Mouse (Mus musculus) intestine, embryonic 14.5 days (tissue): ENCODE measurements at regions not wholly inside any gene's neighbourhood (a gene's known extent, or its start where the extent isn't known, plus 50 kb on each side); places are given as distances from the start of the nearest gene placed in this dataset.

ENCODE experiments used
- ATAC-seq: fragments of 200-750 bp; cut with Nextera tagmentation; replicated peaks from 2 replicates; pipeline ENCODE4 v1.8.0; 2017; ENCODE audit warnings: low read depth, moderate number of reproducible peaks, moderate TSS enrichment, moderate library complexity; ENCODE audit not compliant: low FRiP score, low TSS enrichment
- DNase-seq: peaks from one replicate; pipeline ENCODE4 v3.0.0-alpha.2; 2018; ENCODE audit warnings: low spot score
- H3K27ac ChIP-seq: fragments of 300-500 bp; sonication (generic); 2 replicates; pipeline ENCODE4 v1.5.1; 2014; ENCODE audit warnings: low read depth, mild to moderate bottlenecking, control low read depth
- H3K27me3 ChIP-seq: fragments of 300-500 bp; sonication (generic); replicated peaks from 2 replicates; pipeline ENCODE4 v1.6.1; 2014; ENCODE audit warnings: low read length, control low read depth; ENCODE audit not compliant: control insufficient read depth, insufficient read depth
- H3K36me3 ChIP-seq: fragments of 300-500 bp; sonication (generic); 2 replicates; pipeline ENCODE4 v1.6.1; 2014; ENCODE audit warnings: low read length, control low read depth; ENCODE audit not compliant: control insufficient read depth, insufficient read depth
- H3K4me1 ChIP-seq: fragments of 300-500 bp; sonication (generic); replicated peaks from 2 replicates; pipeline ENCODE4 v1.6.1; 2014; ENCODE audit warnings: low read length, control low read depth, mixed read lengths; ENCODE audit not compliant: control insufficient read depth, insufficient read depth
- H3K4me2 ChIP-seq: fragments of 300-500 bp; sonication (generic); 2 replicates; pipeline ENCODE4 v1.6.1; 2014; ENCODE audit warnings: low read length
- H3K4me3 ChIP-seq: fragments of 300-500 bp; sonication (generic); 2 replicates; pipeline ENCODE4 v1.5.1; 2014; ENCODE audit warnings: low read depth, low read length, control low read depth, mixed read lengths
- H3K9ac ChIP-seq: fragments of 300-500 bp; sonication (generic); 2 replicates; pipeline ENCODE4 v1.6.1; 2014; ENCODE audit warnings: mild to moderate bottlenecking, low read length
- H3K9me3 ChIP-seq: fragments of 300-500 bp; sonication (generic); 2 replicates; pipeline ENCODE4 v1.6.1; 2016; ENCODE audit warnings: low read length, control low read depth; ENCODE audit not compliant: control insufficient read depth
- WGBS: fragments of 180-500 bp; shearing (Covaris S2); extraction: QIAGEN DNeasy Blood & Tissue Kit; methylation state at CpG from one replicate; pipeline ENCODE4 v1.1.7; 2014; 5-methylcytosine and 5-hydroxymethylcytosine counted together

- WGBS, result 74% methylated on average over 9 of the region's 9 CpGs
- Histone ChIP-seq H3K9me3 (no peaks in the 10 kb centered on the region), H3K9ac (no peak overlapping the region), H3K36me3 (no peaks in the 10 kb centered on the region), H3K4me2 (no peak overlapping the region), H3K27ac (no peak overlapping the region), H3K4me3 (no peak overlapping the region), H3K4me1 (no peaks in the 10 kb centered on the region), H3K27me3 (no peaks in the 10 kb centered on the region)
- ATAC-seq (no peak), DNase-seq (no peak)
Measured at GRCm38 (mm10) chr17:9848559-9849357, 179.2 kb upstream of the Pabpc6 start.

- H3K4me2 ChIP-seq, result no peak overlapping the region
- ATAC-seq, result no peak
- H3K4me1 ChIP-seq, result no peaks in the 10 kb centered on the region
- 73% methylated on average over 4 of the region's 4 CpGs for WGBS
- no peak overlapping the region for H3K27ac ChIP-seq
- no peaks in the 10 kb centered on the region for H3K27me3 ChIP-seq
- H3K36me3 ChIP-seq, result no peaks in the 10 kb centered on the region
- no peak for DNase-seq
- H3K9ac ChIP-seq, result no peak overlapping the region
- H3K4me3 ChIP-seq, result no peak overlapping the region
- no peaks in the 10 kb centered on the region for H3K9me3 ChIP-seq
Measured at GRCm38 (mm10) chr17:9845451-9846075, 176.0 kb upstream of the Pabpc6 start.

GRCm38 (mm10) chr17:9841103-9841502 is 171.6 kb upstream of the Pabpc6 start:
- H3K9me3 ChIP-seq, result no peaks in the 10 kb centered on the region
- 91% methylated on average over 2 of the region's 2 CpGs for WGBS
- no peaks in the 10 kb centered on the region for H3K36me3 ChIP-seq
- no peak overlapping the region for H3K27ac ChIP-seq
- DNase-seq (no peak), ATAC-seq (no peak)
- no peaks in the 10 kb centered on the region for H3K27me3 ChIP-seq
- H3K4me1 ChIP-seq, result no peaks in the 10 kb centered on the region
- no peak overlapping the region for H3K4me3 ChIP-seq
- H3K4me2 ChIP-seq, result no peak overlapping the region
- H3K9ac ChIP-seq, result no peak overlapping the region

GRCm38 (mm10) chr17:9839256-9839655 is 169.7 kb upstream of the Pabpc6 start:
- H3K27ac ChIP-seq, result no peak overlapping the region
- ATAC-seq, result no peak
- no peaks in the 10 kb centered on the region for H3K4me1 ChIP-seq
- DNase-seq, result no peak
- no peaks in the 10 kb centered on the region for H3K9me3 ChIP-seq
- WGBS, result 87% methylated on average over 7 of the region's 7 CpGs
- no peak overlapping the region for H3K4me2 ChIP-seq
- H3K9ac ChIP-seq, result no peak overlapping the region
- no peaks in the 10 kb centered on the region for H3K36me3 ChIP-seq
- H3K27me3 ChIP-seq, result no peaks in the 10 kb centered on the region
- no peak overlapping the region for H3K4me3 ChIP-seq

GRCm38 (mm10) chr17:9836995-9837842 is 167.7 kb upstream of the Pabpc6 start:
- DNase-seq (no peak), ATAC-seq (no peak)
- Histone ChIP-seq H3K9me3 (no peaks in the 10 kb centered on the region), H3K9ac (no peak overlapping the region), H3K27me3 (no peaks in the 10 kb centered on the region), H3K36me3 (no peaks in the 10 kb centered on the region), H3K27ac (no peak overlapping the region), H3K4me3 (no peak overlapping the region), H3K4me2 (no peak overlapping the region), H3K4me1 (no peaks in the 10 kb centered on the region)
- WGBS, result 82% methylated on average over 7 of the region's 7 CpGs

GRCm38 (mm10) chr17:9829895-9830294 is 160.4 kb upstream of the Pabpc6 start:
- H3K9ac ChIP-seq, result no peak overlapping the region
- DNase-seq (no peak), ATAC-seq (no peak)
- H3K4me3 ChIP-seq, result no peak overlapping the region
- H3K27me3 ChIP-seq, result no peaks in the 10 kb centered on the region
- H3K4me2 ChIP-seq, result no peak overlapping the region
- no peaks in the 10 kb centered on the region for H3K9me3 ChIP-seq
- H3K36me3 ChIP-seq, result no peaks in the 10 kb centered on the region
- no peaks in the 10 kb centered on the region for H3K4me1 ChIP-seq
- H3K27ac ChIP-seq, result no peak overlapping the region
- WGBS, result 86% methylated on average over 5 of the region's 5 CpGs

- Histone ChIP-seq H3K9me3 (no peaks in the 10 kb centered on the region), H3K36me3 (no peaks in the 10 kb centered on the region), H3K4me2 (no peak overlapping the region), H3K4me3 (no peak overlapping the region), H3K9ac (no peak overlapping the region), H3K4me1 (no peaks in the 10 kb centered on the region), H3K27me3 (no peaks in the 10 kb centered on the region), H3K27ac (no peak overlapping the region)
- 82% methylated on average over 4 of the region's 4 CpGs for WGBS
- ATAC-seq (no peak), DNase-seq (no peak)
Measured at GRCm38 (mm10) chr17:9821358-9821757, 151.8 kb upstream of the Pabpc6 start.

- Histone ChIP-seq H3K4me3 (no peak overlapping the region), H3K9me3 (no peaks in the 10 kb centered on the region), H3K9ac (no peak overlapping the region), H3K27me3 (no peaks in the 10 kb centered on the region), H3K36me3 (no peaks in the 10 kb centered on the region), H3K4me1 (no peaks in the 10 kb centered on the region), H3K4me2 (no peak overlapping the region), H3K27ac (no peak overlapping the region)
- no peak for ATAC-seq
- no peak for DNase-seq
Measured at GRCm38 (mm10) chr17:9817056-9817455, 147.5 kb upstream of the Pabpc6 start.
